Comparison of ENCODE assay signal across 40 mouse cellular contexts in genomic region chr13:65052660-65053059, GRCm38 (mm10). TPM values are rescaled to one million over a fixed set of nuclear protein-coding genes. Genes with fewer than 3 reads are reported as not detected.
"Had no signal": no experiment of that assay in that cellular context is flagged by ENCODE, and none has a peak within 500 bp of the region (broad histone marks: within the 10 kb centered on the region; RNA-seq: fewer than 3 reads in every experiment).

Prss47 (minus strand) TSS chr13:65052760.

- H3K27ac ChIP-seq: embryonic facial prominence, embryonic 10.5 days; embryonic facial prominence, embryonic 12.5 days; embryonic facial prominence, embryonic 13.5 days; embryonic facial prominence, embryonic 15.5 days; forebrain, embryonic 10.5 days; forebrain, embryonic 12.5 days; forebrain, embryonic 13.5 days; forebrain, embryonic 15.5 days; gastrocnemius, adult 2 months; heart, adult 2 months had no signal

- DNase-seq: cerebellum, adult 2 months; cerebellum, adult 8-10 months; cerebellum, adult 9-10 months; cerebellum, adult 9-11 months; cerebellum, postnatal 10 days; cerebellum, postnatal 14 days; cerebellum, postnatal 25 days; cerebellum, postnatal 36 days; embryo, embryonic 11 days; forebrain, postnatal 0 days; gastrocnemius, adult 2 months; gastrocnemius, postnatal 10 days; gastrocnemius, postnatal 14 days; gastrocnemius, postnatal 25 days; gastrocnemius, postnatal 36 days; heart, adult 11 months; heart, adult 18-20 months; heart, adult 2 months had no signal

- H3K9ac ChIP-seq: embryonic facial prominence, embryonic 12.5 days; embryonic facial prominence, embryonic 13.5 days; embryonic facial prominence, embryonic 15.5 days; forebrain, embryonic 12.5 days; forebrain, embryonic 13.5 days; forebrain, embryonic 15.5 days; forebrain, postnatal 0 days had no signal

- H3K27me3 ChIP-seq: embryonic facial prominence, embryonic 12.5 days; embryonic facial prominence, embryonic 13.5 days; embryonic facial prominence, embryonic 15.5 days; forebrain, embryonic 12.5 days; forebrain, embryonic 13.5 days; forebrain, embryonic 15.5 days had no signal

- H3K4me2 ChIP-seq: embryonic facial prominence, embryonic 12.5 days; embryonic facial prominence, embryonic 13.5 days; embryonic facial prominence, embryonic 15.5 days; forebrain, embryonic 12.5 days; forebrain, embryonic 13.5 days; forebrain, embryonic 15.5 days had no signal

- H3K4me1 ChIP-seq: embryonic facial prominence, embryonic 10.5 days; embryonic facial prominence, embryonic 12.5 days; embryonic facial prominence, embryonic 13.5 days; embryonic facial prominence, embryonic 15.5 days; forebrain, embryonic 10.5 days; forebrain, embryonic 12.5 days; forebrain, embryonic 13.5 days; forebrain, embryonic 15.5 days had no signal

- H3K4me3 ChIP-seq: embryonic facial prominence, embryonic 10.5 days; embryonic facial prominence, embryonic 12.5 days; embryonic facial prominence, embryonic 13.5 days; embryonic facial prominence, embryonic 15.5 days; erythroblast, embryonic 14.5 days; forebrain, embryonic 10.5 days; forebrain, embryonic 12.5 days; forebrain, embryonic 13.5 days; forebrain, embryonic 15.5 days; gastrocnemius, adult 2 months; heart, adult 2 months had no signal

- H3K36me3 ChIP-seq: embryonic facial prominence, embryonic 10.5 days; embryonic facial prominence, embryonic 12.5 days; embryonic facial prominence, embryonic 13.5 days; embryonic facial prominence, embryonic 15.5 days; forebrain, embryonic 10.5 days; forebrain, embryonic 12.5 days; forebrain, embryonic 15.5 days had no signal

- ATAC-seq: forebrain, embryonic 13.5 days; forebrain, embryonic 14.5 days; forebrain, embryonic 15.5 days; forebrain, embryonic 16.5 days; forebrain, postnatal 0 days had no signal

- H3K9me3 ChIP-seq: embryonic facial prominence, embryonic 12.5 days; embryonic facial prominence, embryonic 15.5 days; forebrain, embryonic 15.5 days had no signal

RNA-seq across cellular contexts. Expression of gene Prss47, which starts in this region (rescaled TPM):
- total RNA-seq: common myeloid progenitor, adult 5-6 weeks; forebrain, postnatal 0 days; gastrocnemius, adult 18-20 months; gastrocnemius, adult 2 months; gastrocnemius, adult 8-10 months; gastrocnemius, postnatal 10 days; gastrocnemius, postnatal 14 days; gastrocnemius, postnatal 25 days; gastrocnemius, postnatal 36 days; gastrocnemius, postnatal 4 days; granulocyte monocyte progenitor cell, adult 5-6 weeks; heart, adult 18-20 months; heart, adult 2 months had no signal
- polyA plus RNA-seq: cerebellum, adult 2 months; cortical plate, adult 2 months; embryonic facial prominence, embryonic 10.5 days; embryonic facial prominence, embryonic 11.5 days; embryonic facial prominence, embryonic 12.5 days; embryonic facial prominence, embryonic 13.5 days; embryonic facial prominence, embryonic 14.5 days; embryonic facial prominence, embryonic 15.5 days; erythroblast, embryonic 14.5 days; forebrain, embryonic 10.5 days; forebrain, embryonic 11.5 days; forebrain, embryonic 12.5 days; forebrain, embryonic 13.5 days; forebrain, embryonic 14.5 days; forebrain, embryonic 15.5 days; forebrain, embryonic 16.5 days; forebrain, postnatal 0 days; frontal cortex, adult 2 months; gonadal fat pad, adult 2 months; heart, adult 2 months had no signal
